In genomic region chr5:47240060-47240459, GRCm38 (mm10) we compare ENCODE assay signal across 19 mouse cellular contexts.
A peak's percentile ranks its signal among the peaks of the same experiment; 100 is the strongest.
DNase-seq lines count a peak whose midpoint lies in the region; ATAC-seq lines count a peak whose summit lies in the region.
"Had no signal": no experiment of that assay in that cellular context is flagged by ENCODE, and none has a peak within 500 bp of the region (broad histone marks: within the 10 kb centered on the region; RNA-seq: fewer than 3 reads in every experiment).

No protein-coding gene starts in this region.

- no peak overlapping the region for H3K4me3 ChIP-seq in heart, embryonic 11.5 days (ENCODE audit: low read depth, low read length)
- H3K4me3 ChIP-seq in hindbrain, embryonic 11.5 days (ENCODE audit: low read depth, low read length) = no peak overlapping the region
- no peak overlapping the region for H3K4me3 ChIP-seq in hindbrain, embryonic 13.5 days
- no peak overlapping the region for H3K4me3 ChIP-seq in midbrain, embryonic 12.5 days
- no peak overlapping the region for H3K4me3 ChIP-seq in midbrain, embryonic 13.5 days (replicated peaks)
- no peak overlapping the region for H3K4me3 ChIP-seq in forebrain, embryonic 16.5 days (replicated peaks; ENCODE audit: low read length)
- H3K4me3 ChIP-seq: erythroblast, embryonic 14.5 days; limb, embryonic 10.5 days; midbrain, embryonic 10.5 days; stomach, embryonic 15.5 days had no signal

- H3K9me3 ChIP-seq in heart, embryonic 11.5 days (replicated peaks; ENCODE audit: control insufficient read depth, low read length) = no peaks in the 10 kb centered on the region; the same call in 1 of the 2 replicates
- no peaks in the 10 kb centered on the region for H3K9me3 ChIP-seq in hindbrain, embryonic 11.5 days (ENCODE audit: control insufficient read depth, low read length)
- no peaks in the 10 kb centered on the region for H3K9me3 ChIP-seq in hindbrain, embryonic 13.5 days
- H3K9me3 ChIP-seq in midbrain, embryonic 12.5 days = no peaks in the 10 kb centered on the region
- no peaks in the 10 kb centered on the region for H3K9me3 ChIP-seq in midbrain, embryonic 13.5 days
- no peaks in the 10 kb centered on the region for H3K9me3 ChIP-seq in forebrain, embryonic 16.5 days (ENCODE audit: control insufficient read depth, low read length)
- H3K9me3 ChIP-seq: limb, embryonic 10.5 days; midbrain, embryonic 10.5 days; stomach, embryonic 15.5 days had no signal

- intact Hi-C loops in heart, postnatal 25 days (cut with DNase I) = no loop called here

- H3K4me2 ChIP-seq in heart, embryonic 11.5 days = no peak overlapping the region
- H3K4me2 ChIP-seq in hindbrain, embryonic 11.5 days (replicated peaks; ENCODE audit: low read depth, low read length) = no peak overlapping the region
- H3K4me2 ChIP-seq in hindbrain, embryonic 13.5 days = no peak overlapping the region
- no peak overlapping the region for H3K4me2 ChIP-seq in midbrain, embryonic 12.5 days (replicated peaks)
- H3K4me2 ChIP-seq in midbrain, embryonic 13.5 days (replicated peaks) = no peak overlapping the region
- H3K4me2 ChIP-seq in forebrain, embryonic 16.5 days (ENCODE audit: low read length) = no peak overlapping the region
- H3K4me2 ChIP-seq: stomach, embryonic 15.5 days had no signal

- H3K27me3 ChIP-seq in heart, embryonic 11.5 days (ENCODE audit: control insufficient read depth, insufficient read depth, low read length) = no peaks in the 10 kb centered on the region
- no peaks in the 10 kb centered on the region for H3K27me3 ChIP-seq in hindbrain, embryonic 11.5 days (ENCODE audit: control insufficient read depth, insufficient read depth, low read length)
- no peaks in the 10 kb centered on the region for H3K27me3 ChIP-seq in hindbrain, embryonic 13.5 days
- no peaks in the 10 kb centered on the region for H3K27me3 ChIP-seq in midbrain, embryonic 12.5 days
- H3K27me3 ChIP-seq in midbrain, embryonic 13.5 days = no peaks in the 10 kb centered on the region
- H3K27me3 ChIP-seq in forebrain, embryonic 16.5 days (replicated peaks; ENCODE audit: control insufficient read depth, insufficient read depth, low read length) = no peaks in the 10 kb centered on the region
- H3K27me3 ChIP-seq: stomach, embryonic 15.5 days had no signal

- ATAC-seq in heart, embryonic 11.5 days (replicated peaks; ENCODE audit: insufficient number of reproducible peaks, low FRiP score, low TSS enrichment) = no peak
- peak; percentile 43; the same call in 1 of the 2 replicates for ATAC-seq in hindbrain, embryonic 11.5 days (ENCODE audit: low FRiP score)
- no peak for ATAC-seq in hindbrain, embryonic 13.5 days (ENCODE audit: low FRiP score)
- peak; percentile 66; the same call in 1 of the 2 replicates for ATAC-seq in midbrain, embryonic 12.5 days (ENCODE audit: low FRiP score, low read depth)
- no peak for ATAC-seq in midbrain, embryonic 13.5 days
- peak; percentile 85 for ATAC-seq in forebrain, embryonic 16.5 days
- ATAC-seq: liver, postnatal 0 days had no signal

- DNase-seq in heart, postnatal 25 days (ENCODE audit: low spot score) = no peak
- DNase-seq in hindbrain, embryonic 11.5 days (ENCODE audit: low spot score) = no peak
- DNase-seq in adrenal gland, postnatal 25 days = no peak
- DNase-seq: B cell, adult 2 months; cerebellum, adult 8-10 months; gastrocnemius, postnatal 10 days; liver, postnatal 0 days; retina, postnatal 1 day; thymus, adult 18-20 months; thymus, postnatal 4 days had no signal

- H3K36me3 ChIP-seq in heart, embryonic 11.5 days (ENCODE audit: control insufficient read depth, insufficient read depth, low read length) = no peaks in the 10 kb centered on the region
- H3K36me3 ChIP-seq in hindbrain, embryonic 11.5 days (ENCODE audit: control insufficient read depth, insufficient read depth, low read length) = no peaks in the 10 kb centered on the region
- no peaks in the 10 kb centered on the region for H3K36me3 ChIP-seq in hindbrain, embryonic 13.5 days
- no peaks in the 10 kb centered on the region for H3K36me3 ChIP-seq in midbrain, embryonic 12.5 days
- H3K36me3 ChIP-seq in midbrain, embryonic 13.5 days = no peaks in the 10 kb centered on the region
- H3K36me3 ChIP-seq in forebrain, embryonic 16.5 days (ENCODE audit: control insufficient read depth, insufficient read depth) = no peaks in the 10 kb centered on the region
- H3K36me3 ChIP-seq: limb, embryonic 10.5 days; midbrain, embryonic 10.5 days; stomach, embryonic 15.5 days had no signal

- peak overlapping the region; percentile 29; the same call in 1 of the 2 replicates for H3K27ac ChIP-seq in heart, embryonic 11.5 days (ENCODE audit: low read depth, low read length)
- no peak overlapping the region for H3K27ac ChIP-seq in hindbrain, embryonic 11.5 days (ENCODE audit: low read depth, low read length)
- H3K27ac ChIP-seq in hindbrain, embryonic 13.5 days = no peak overlapping the region
- H3K27ac ChIP-seq in midbrain, embryonic 12.5 days (replicated peaks) = no peak overlapping the region
- H3K27ac ChIP-seq in midbrain, embryonic 13.5 days = no peak overlapping the region
- no peak overlapping the region for H3K27ac ChIP-seq in forebrain, embryonic 16.5 days (ENCODE audit: low read length)
- H3K27ac ChIP-seq: limb, embryonic 10.5 days; midbrain, embryonic 10.5 days; stomach, embryonic 15.5 days had no signal

- 53% methylated on average over 2 of the region's 2 CpGs for WGBS in heart, embryonic 11.5 days (ENCODE audit: insufficient replicate concordance)
- WGBS in hindbrain, embryonic 11.5 days = 71% methylated on average over 2 of the region's 2 CpGs
- WGBS in hindbrain, embryonic 13.5 days = 51% methylated on average over 2 of the region's 2 CpGs
- 65% methylated on average over 2 of the region's 2 CpGs for WGBS in midbrain, embryonic 12.5 days
- WGBS in midbrain, embryonic 13.5 days = 40% methylated on average over 2 of the region's 2 CpGs
- 49% methylated on average over 2 of the region's 2 CpGs for WGBS in forebrain, embryonic 16.5 days

- no peak overlapping the region for H3K9ac ChIP-seq in heart, embryonic 11.5 days (ENCODE audit: low read depth, low read length)
- no peak overlapping the region for H3K9ac ChIP-seq in hindbrain, embryonic 11.5 days (ENCODE audit: low read depth, low read length)
- H3K9ac ChIP-seq in hindbrain, embryonic 13.5 days = no peak overlapping the region
- H3K9ac ChIP-seq in midbrain, embryonic 12.5 days (replicated peaks) = no peak overlapping the region
- no peak overlapping the region for H3K9ac ChIP-seq in midbrain, embryonic 13.5 days (replicated peaks)
- H3K9ac ChIP-seq in forebrain, embryonic 16.5 days (replicated peaks; ENCODE audit: low read depth, low read length) = no peak overlapping the region
- H3K9ac ChIP-seq: liver, postnatal 0 days; stomach, embryonic 15.5 days had no signal

- no peaks in the 10 kb centered on the region for H3K4me1 ChIP-seq in heart, embryonic 11.5 days (ENCODE audit: control insufficient read depth, insufficient read depth, low read length)
- no peaks in the 10 kb centered on the region for H3K4me1 ChIP-seq in hindbrain, embryonic 11.5 days (replicated peaks; ENCODE audit: control insufficient read depth, insufficient read depth, low read length)
- no peaks in the 10 kb centered on the region for H3K4me1 ChIP-seq in hindbrain, embryonic 13.5 days (replicated peaks)
- no peaks in the 10 kb centered on the region for H3K4me1 ChIP-seq in midbrain, embryonic 12.5 days
- H3K4me1 ChIP-seq in midbrain, embryonic 13.5 days (replicated peaks) = peaks cover 7% of the 10 kb centered on the region; the same call in 1 of the 2 replicates
- H3K4me1 ChIP-seq in forebrain, embryonic 16.5 days (replicated peaks; ENCODE audit: control insufficient read depth, insufficient read depth, low read length) = no peaks in the 10 kb centered on the region
- H3K4me1 ChIP-seq: limb, embryonic 10.5 days; midbrain, embryonic 10.5 days; stomach, embryonic 15.5 days had no signal

Comparison
In these comparisons a context has a peak if more than half of its experiments do, and no peak if none do; other contexts are left out.
1. ATAC-seq: peak in hindbrain, embryonic 11.5 days (single experiment), midbrain, embryonic 12.5 days (single experiment) and forebrain, embryonic 16.5 days (single experiment); none in heart, embryonic 11.5 days (single experiment), hindbrain, embryonic 13.5 days (single experiment) and midbrain, embryonic 13.5 days (single experiment).